In genomic region chr16:21628061-21628591, GRCm38 (mm10) we compare ENCODE assay signal across 13 mouse cellular contexts.
DNase-seq lines count a peak whose midpoint lies in the region; ATAC-seq lines count a peak whose summit lies in the region.
"Had no signal": no experiment of that assay in that cellular context is flagged by ENCODE, and none has a peak within 500 bp of the region (broad histone marks: within the 10 kb centered on the region; RNA-seq: fewer than 3 reads in every experiment).

No protein-coding gene starts in this region.

- peak; percentile 48 for DNase-seq in layer of hippocampus, adult 11-12 months (ENCODE audit: low spot score)
- no peak for DNase-seq in layer of hippocampus, adult 9-10 months (ENCODE audit: low spot score)
- peak; percentile 44 to 68 for DNase-seq in cerebellum, postnatal 25 days
- DNase-seq in midbrain, embryonic 10.5 days (ENCODE audit: low spot score), result no peak
- DNase-seq in kidney, adult 11 months, result no peak
- no peak for DNase-seq in embryo, embryonic 10.5 days (ENCODE audit: low spot score)
- no peak for DNase-seq in urinary bladder, postnatal 36 days (ENCODE audit: low spot score in 2 of 2)
- DNase-seq: liver had no signal

- peaks cover 30% of the 10 kb centered on the region for H3K4me1 ChIP-seq in forebrain, embryonic 13.5 days
- peaks cover 19% of the 10 kb centered on the region for H3K4me1 ChIP-seq in midbrain, embryonic 10.5 days
- H3K4me1 ChIP-seq: stomach, embryonic 15.5 days had no signal

- no peak overlapping the region; the same call in 1 of the 2 replicates for H3K9ac ChIP-seq in forebrain, embryonic 13.5 days
- H3K9ac ChIP-seq: kidney, embryonic 15.5 days; stomach, embryonic 15.5 days had no signal

- no peak overlapping the region for H3K4me3 ChIP-seq in forebrain, embryonic 13.5 days
- H3K4me3 ChIP-seq in midbrain, embryonic 10.5 days, result no peak overlapping the region
- H3K4me3 ChIP-seq: kidney, embryonic 15.5 days; stomach, embryonic 15.5 days had no signal

- no peak overlapping the region for H3K4me2 ChIP-seq in forebrain, embryonic 13.5 days
- H3K4me2 ChIP-seq: kidney, embryonic 15.5 days; stomach, embryonic 15.5 days had no signal

- 55% methylated on average over 13 of the region's 13 CpGs for WGBS in forebrain, embryonic 13.5 days
- WGBS in midbrain, embryonic 10.5 days, result 82% methylated on average over 13 of the region's 13 CpGs

- peak; percentile 65 for ATAC-seq in forebrain, embryonic 13.5 days

- H3K27me3 ChIP-seq in forebrain, embryonic 13.5 days, result no peaks in the 10 kb centered on the region
- no peaks in the 10 kb centered on the region for H3K27me3 ChIP-seq in midbrain, embryonic 10.5 days (ENCODE audit: low read depth, poor library complexity, severe bottlenecking)
- H3K27me3 ChIP-seq: CH12.LX; kidney, embryonic 15.5 days; stomach, embryonic 15.5 days had no signal

- H3K36me3 ChIP-seq in forebrain, embryonic 13.5 days (ENCODE audit: poor library complexity, severe bottlenecking), result no peaks in the 10 kb centered on the region
- H3K36me3 ChIP-seq in midbrain, embryonic 10.5 days, result no peaks in the 10 kb centered on the region
- H3K36me3 ChIP-seq: kidney, embryonic 15.5 days; stomach, embryonic 15.5 days had no signal

- H3K27ac ChIP-seq in forebrain, embryonic 13.5 days, result no peak overlapping the region; the same call in 1 of the 2 replicates
- peak overlapping the region; percentile 0 for H3K27ac ChIP-seq in midbrain, embryonic 10.5 days (replicated peaks)
- H3K27ac ChIP-seq: kidney, embryonic 15.5 days; macrophage; stomach, embryonic 15.5 days had no signal

- H3K9me3 ChIP-seq in forebrain, embryonic 13.5 days (replicated peaks), result no peaks in the 10 kb centered on the region; the same call in 1 of the 2 replicates
- H3K9me3 ChIP-seq in midbrain, embryonic 10.5 days (replicated peaks), result no peaks in the 10 kb centered on the region
- H3K9me3 ChIP-seq: kidney, embryonic 15.5 days; stomach, embryonic 15.5 days had no signal

Comparison
In these comparisons a context has a peak if more than half of its experiments do, and no peak if none do; other contexts are left out.
1. DNase-seq: peak in layer of hippocampus, adult 11-12 months (single experiment) and cerebellum, postnatal 25 days (2 of 2); none in layer of hippocampus, adult 9-10 months (single experiment), midbrain, embryonic 10.5 days (single experiment), kidney, adult 11 months (single experiment), embryo, embryonic 10.5 days (single experiment) and urinary bladder, postnatal 36 days (0 of 2).